Mouse (Mus musculus): ENCODE measurements around the gene Spag16. TPM values are rescaled to one million over a fixed set of nuclear protein-coding genes. Genes with fewer than 3 reads are reported as not detected.

Gene Spag16
- total and polyA plus RNA-seq, 2 experiments from 2014 or later: 3.2 to 4.0 TPM

GRCm38 (mm10) chr1:69853436-69853835 is 26.7 kb downstream of the Spag16 start:
- H3K4me2 ChIP-seq (ENCODE audit: low read depth, low read length, poor library complexity, severe bottlenecking): no peak overlapping the region
- no peaks in the 10 kb centered on the region for H3K36me3 ChIP-seq (ENCODE audit: insufficient read depth, low read length)
- H3K9me3 ChIP-seq (ENCODE audit: low read length): no peaks in the 10 kb centered on the region
- H3K27me3 ChIP-seq (ENCODE audit: insufficient read depth, low read length): no peaks in the 10 kb centered on the region
- H3K4me1 ChIP-seq (ENCODE audit: insufficient read depth, low read length): no peaks in the 10 kb centered on the region
- H3K9ac ChIP-seq (replicated peaks; ENCODE audit: low read length, poor library complexity, severe bottlenecking): no peak overlapping the region
- WGBS: 68% methylated on average over 7 of the region's 7 CpGs
- no peak overlapping the region for H3K27ac ChIP-seq (ENCODE audit: low read depth, low read length)
- DNase-seq (ENCODE audit: low spot score) (peak; percentile 8), ATAC-seq (ENCODE audit: low FRiP score) (no peak)
- no peak overlapping the region for H3K4me3 ChIP-seq (ENCODE audit: low read depth, low read length)
- TF ChIP-seq CTCF (IDR thresholded peaks at IDR 0.05): no peak

GRCm38 (mm10) chr1:69867776-69868175 is 41.0 kb downstream of the Spag16 start:
- WGBS: 51% methylated on average over 4 of the region's 4 CpGs
- no peaks in the 10 kb centered on the region for H3K4me1 ChIP-seq (ENCODE audit: insufficient read depth, low read length)
- no peak overlapping the region for H3K9ac ChIP-seq (replicated peaks; ENCODE audit: low read length, poor library complexity, severe bottlenecking)
- DNase-seq (ENCODE audit: low spot score): no peak
- no peaks in the 10 kb centered on the region for H3K36me3 ChIP-seq (ENCODE audit: insufficient read depth, low read length)
- H3K27me3 ChIP-seq (ENCODE audit: insufficient read depth, low read length): no peaks in the 10 kb centered on the region
- no peak overlapping the region for H3K27ac ChIP-seq (ENCODE audit: low read depth, low read length)
- no peaks in the 10 kb centered on the region for H3K9me3 ChIP-seq (ENCODE audit: low read length)
- no peak for ATAC-seq (ENCODE audit: low FRiP score)
- H3K4me2 ChIP-seq (ENCODE audit: low read depth, low read length, poor library complexity, severe bottlenecking): no peak overlapping the region
- no peak overlapping the region for H3K4me3 ChIP-seq (ENCODE audit: low read depth, low read length)
- no peak for TF ChIP-seq CTCF (IDR thresholded peaks at IDR 0.05)

DNA sequence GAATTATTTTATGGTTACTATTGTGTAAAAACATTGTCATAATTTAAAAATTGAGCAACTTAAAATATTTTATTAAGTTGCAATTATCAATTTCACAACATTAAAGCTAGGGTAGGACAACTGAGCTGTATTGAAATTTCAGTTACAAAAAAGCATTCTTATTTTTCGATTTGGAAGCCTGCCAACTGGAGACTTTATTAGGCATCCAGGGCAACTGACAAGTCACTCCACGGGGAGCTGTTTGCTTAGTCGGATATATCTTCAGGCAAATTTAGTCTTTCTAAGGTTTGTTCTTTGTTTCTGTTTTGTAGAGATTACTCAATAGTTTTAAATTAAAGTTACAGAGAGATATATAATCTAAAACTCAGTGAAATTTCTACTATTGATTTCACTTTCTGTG is 129.8 kb downstream of the Spag16 start:
- DNase-seq (ENCODE audit: low spot score): peak; percentile 40
- H3K4me2 ChIP-seq (ENCODE audit: low read depth, low read length, poor library complexity, severe bottlenecking): no peak overlapping the region
- H3K27me3 ChIP-seq (ENCODE audit: insufficient read depth, low read length): no peaks in the 10 kb centered on the region
- H3K36me3 ChIP-seq (ENCODE audit: insufficient read depth, low read length): no peaks in the 10 kb centered on the region
- no peak overlapping the region for H3K9ac ChIP-seq (replicated peaks; ENCODE audit: low read length, poor library complexity, severe bottlenecking)
- no peak overlapping the region for H3K27ac ChIP-seq (ENCODE audit: low read depth, low read length)
- TF ChIP-seq CTCF (IDR thresholded peaks at IDR 0.05): no peak
- H3K4me3 ChIP-seq (ENCODE audit: low read depth, low read length): no peak overlapping the region
- no peak for ATAC-seq (ENCODE audit: low FRiP score)
- no peaks in the 10 kb centered on the region for H3K9me3 ChIP-seq (ENCODE audit: low read length)
- H3K4me1 ChIP-seq (ENCODE audit: insufficient read depth, low read length): no peaks in the 10 kb centered on the region
- WGBS: 29% methylated on average over 3 of the region's 3 CpGs

DNA sequence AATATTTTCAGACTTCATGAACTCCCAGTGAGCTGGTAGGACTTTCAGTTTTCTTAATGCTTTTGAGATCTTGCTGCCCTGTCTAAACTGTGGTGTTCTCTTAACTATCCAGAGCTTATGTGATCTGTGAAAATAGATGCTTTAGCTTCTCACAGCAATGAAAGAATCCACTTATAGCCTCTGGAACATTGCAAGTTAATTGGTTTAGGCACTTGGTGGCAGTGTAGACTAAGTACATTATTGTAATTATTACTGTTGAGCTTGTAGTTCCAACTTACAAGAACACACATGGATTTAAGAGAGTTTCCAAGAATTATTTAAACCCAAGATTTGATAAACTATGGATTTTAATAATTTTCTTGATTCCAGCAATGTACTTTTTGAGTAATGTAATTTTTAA is 170.1 kb downstream of the Spag16 start:
- no peak for ATAC-seq (ENCODE audit: low FRiP score)
- no peaks in the 10 kb centered on the region for H3K27me3 ChIP-seq (ENCODE audit: insufficient read depth, low read length)
- H3K36me3 ChIP-seq (ENCODE audit: insufficient read depth, low read length): no peaks in the 10 kb centered on the region
- H3K9me3 ChIP-seq (ENCODE audit: low read length): no peaks in the 10 kb centered on the region
- H3K4me3 ChIP-seq (ENCODE audit: low read depth, low read length): no peak overlapping the region
- no peak overlapping the region for H3K4me2 ChIP-seq (ENCODE audit: low read depth, low read length, poor library complexity, severe bottlenecking)
- TF ChIP-seq CTCF (IDR thresholded peaks at IDR 0.05): peak; percentile 67
- H3K27ac ChIP-seq (ENCODE audit: low read depth, low read length): no peak overlapping the region
- no peaks in the 10 kb centered on the region for H3K4me1 ChIP-seq (ENCODE audit: insufficient read depth, low read length)
- peak; percentile 60 for DNase-seq (ENCODE audit: low spot score)
- no peak overlapping the region for H3K9ac ChIP-seq (replicated peaks; ENCODE audit: low read length, poor library complexity, severe bottlenecking)

GRCm38 (mm10) chr1:70012991-70013390 is 186.2 kb downstream of the Spag16 start:
- ATAC-seq (ENCODE audit: low FRiP score) (no peak), DNase-seq (ENCODE audit: low spot score) (no peak)
- Histone ChIP-seq H3K9ac (replicated peaks; ENCODE audit: low read length, poor library complexity, severe bottlenecking) (no peak overlapping the region), H3K36me3 (ENCODE audit: insufficient read depth, low read length) (no peaks in the 10 kb centered on the region), H3K4me3 (ENCODE audit: low read depth, low read length) (no peak overlapping the region), H3K27ac (ENCODE audit: low read depth, low read length) (no peak overlapping the region), H3K9me3 (ENCODE audit: low read length) (no peaks in the 10 kb centered on the region), H3K4me2 (ENCODE audit: low read depth, low read length, poor library complexity, severe bottlenecking) (no peak overlapping the region), H3K4me1 (ENCODE audit: insufficient read depth, low read length) (no peaks in the 10 kb centered on the region), H3K27me3 (ENCODE audit: insufficient read depth, low read length) (no peaks in the 10 kb centered on the region)
- no peak for TF ChIP-seq CTCF (IDR thresholded peaks at IDR 0.05)
- 73% methylated on average over 3 of the region's 3 CpGs for WGBS

- ATAC-seq (ENCODE audit: low FRiP score) (no peak), DNase-seq (ENCODE audit: low spot score) (no peak)
- no peak overlapping the region for H3K9ac ChIP-seq (replicated peaks; ENCODE audit: low read length, poor library complexity, severe bottlenecking)
- no peak overlapping the region for H3K4me3 ChIP-seq (ENCODE audit: low read depth, low read length)
- 81% methylated on average over 3 of the region's 3 CpGs for WGBS
- H3K9me3 ChIP-seq (ENCODE audit: low read length): no peaks in the 10 kb centered on the region
- no peak for TF ChIP-seq CTCF (IDR thresholded peaks at IDR 0.05)
- H3K27ac ChIP-seq (ENCODE audit: low read depth, low read length): no peak overlapping the region
- no peaks in the 10 kb centered on the region for H3K36me3 ChIP-seq (ENCODE audit: insufficient read depth, low read length)
- no peaks in the 10 kb centered on the region for H3K4me1 ChIP-seq (ENCODE audit: insufficient read depth, low read length)
- H3K27me3 ChIP-seq (ENCODE audit: insufficient read depth, low read length): no peaks in the 10 kb centered on the region
- H3K4me2 ChIP-seq (ENCODE audit: low read depth, low read length, poor library complexity, severe bottlenecking): no peak overlapping the region
These were observed 210.6 kb downstream of the Spag16 start for GRCm38 (mm10) chr1:70037384-70037783.

Data from midbrain, postnatal 0 days (tissue).